Mouse (Mus musculus): ENCODE data around the gene Zfp263.

The Zfp263 gene

GRCm38 (mm10) chr16:3743503-3744185, at the start of gene Zfp263:
TSS of gene Zfp263 (plus strand) at chr16:3744093.
- peak; percentile 93 to 94 for DNase-seq (ENCODE audit: low spot score in 2 of 2)

GRCm38 (mm10) chr16:3699281-3699680, 44.6 kb upstream of the Zfp263 start:
- no peak for DNase-seq (ENCODE audit: low spot score in 2 of 2)

- no peak for DNase-seq (ENCODE audit: low spot score in 2 of 2)
These were observed 43.0 kb upstream of the Zfp263 start for GRCm38 (mm10) chr16:3700893-3701292.

DNA sequence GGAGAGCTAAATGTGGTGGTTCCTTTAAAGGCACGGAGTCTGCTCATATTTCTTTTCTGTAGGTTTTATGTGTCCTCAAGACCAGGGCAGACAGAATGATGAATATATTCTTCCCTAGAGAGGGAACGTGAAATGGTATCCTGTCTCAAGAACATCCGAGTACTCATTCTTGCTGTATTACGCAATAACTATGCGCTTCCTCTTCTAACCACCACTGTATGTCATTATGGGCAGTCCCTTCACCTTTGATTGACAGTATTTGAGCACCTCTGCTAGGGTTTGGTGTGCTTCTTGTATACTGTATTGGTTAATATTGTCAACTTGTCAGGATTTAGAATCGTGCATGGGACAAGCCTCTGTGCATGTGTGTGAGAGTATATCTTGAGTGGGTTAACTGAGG, 37.2 kb upstream of the Zfp263 start:
- no peak for DNase-seq (ENCODE audit: low spot score in 2 of 2)

- DNase-seq (ENCODE audit: low spot score in 2 of 2): no peak
These were observed 29.2 kb upstream of the Zfp263 start for GRCm38 (mm10) chr16:3714731-3715130.

DNA sequence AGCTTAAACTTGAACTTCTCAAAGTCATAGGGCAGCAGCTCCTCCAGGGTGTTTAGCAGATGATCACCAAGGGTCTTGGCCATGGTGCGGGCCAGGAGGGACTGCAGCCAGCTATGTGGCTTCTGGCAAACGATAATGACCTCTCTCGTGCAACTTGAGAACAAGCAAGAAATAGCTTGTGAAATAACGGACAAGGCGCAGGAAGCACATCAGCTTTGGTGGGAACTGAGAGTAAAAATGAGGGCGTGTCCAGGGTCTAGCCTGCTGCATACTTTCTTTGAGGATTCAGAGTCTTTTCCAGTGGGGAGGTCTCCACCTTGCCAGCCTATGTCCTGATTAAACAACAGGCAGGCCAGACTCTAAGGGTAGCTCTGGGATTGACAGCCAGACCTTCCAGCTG, 25.9 kb upstream of the Zfp263 start, which contains the start of gene Mefv:
Gene Mefv (minus strand): TSS at position 118 of the 400 bp plus-strand sequence.
- DNase-seq (ENCODE audit: low spot score in 2 of 2): no peak

GRCm38 (mm10) chr16:3723231-3723630, 20.7 kb upstream of the Zfp263 start:
- DNase-seq (ENCODE audit: low spot score in 2 of 2): no peak

- DNase-seq (ENCODE audit: low spot score in 2 of 2): no peak
These were observed 15.7 kb upstream of the Zfp263 start for GRCm38 (mm10) chr16:3727980-3728720.

- DNase-seq (ENCODE audit: low spot score in 2 of 2): no peak
These were observed 11.3 kb upstream of the Zfp263 start for GRCm38 (mm10) chr16:3732612-3733011.

DNA sequence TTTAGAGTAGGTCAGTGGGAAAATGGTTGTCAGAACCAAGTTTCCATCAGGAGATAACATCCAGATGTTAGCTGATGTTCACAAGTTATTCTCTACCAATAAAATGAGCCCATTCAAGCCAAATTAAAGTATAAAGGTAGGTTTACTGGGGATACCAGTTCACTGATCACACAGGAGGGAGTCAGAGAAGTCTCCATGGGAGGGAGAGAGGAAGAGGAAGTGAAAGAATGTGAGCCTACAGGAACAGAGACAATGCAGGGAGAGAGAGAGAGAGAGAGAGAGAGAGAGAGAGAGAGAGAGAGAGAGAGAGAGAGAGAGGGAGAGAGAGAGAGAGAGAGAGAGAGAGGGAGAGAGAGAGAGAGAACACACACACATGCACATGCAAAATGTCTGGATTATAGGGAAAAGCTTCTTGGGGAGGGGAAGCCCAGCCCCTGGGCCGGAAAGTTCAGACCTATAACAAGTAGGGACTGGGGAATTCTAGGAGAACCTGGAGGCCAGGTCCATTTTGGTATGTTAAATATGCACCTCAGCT, 10.6 kb upstream of the Zfp263 start:
- no peak for DNase-seq (ENCODE audit: low spot score in 2 of 2)

- DNase-seq (ENCODE audit: low spot score in 2 of 2): no peak
These were observed 1.4 kb upstream of the Zfp263 start for GRCm38 (mm10) chr16:3742466-3742865.

GRCm38 (mm10) chr16:3744186-3744700, 350 bp downstream of the Zfp263 start:
- DNase-seq (ENCODE audit: low spot score in 2 of 2): no peak

DNA sequence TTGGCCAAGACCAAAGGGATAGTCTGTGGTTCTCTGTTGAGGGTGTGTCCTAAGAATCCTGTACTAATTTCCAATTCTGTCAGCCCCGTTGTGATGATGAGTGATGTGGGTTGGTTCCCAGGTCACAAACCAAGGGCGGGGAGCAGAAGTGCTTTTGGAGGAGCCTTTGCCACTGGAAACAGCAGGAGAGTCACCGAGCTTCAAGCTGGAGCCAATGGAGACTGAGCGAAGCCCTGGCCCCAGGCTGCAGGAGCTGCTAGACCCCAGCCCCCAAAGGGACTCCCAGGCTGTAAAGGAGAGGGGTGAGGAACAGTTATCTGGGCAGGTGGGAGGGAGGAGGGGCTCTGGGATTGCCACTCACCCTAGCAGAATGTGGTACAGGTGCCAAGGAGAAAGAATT, 1.8 kb downstream of the Zfp263 start:
- DNase-seq (ENCODE audit: low spot score in 2 of 2): no peak

DNA sequence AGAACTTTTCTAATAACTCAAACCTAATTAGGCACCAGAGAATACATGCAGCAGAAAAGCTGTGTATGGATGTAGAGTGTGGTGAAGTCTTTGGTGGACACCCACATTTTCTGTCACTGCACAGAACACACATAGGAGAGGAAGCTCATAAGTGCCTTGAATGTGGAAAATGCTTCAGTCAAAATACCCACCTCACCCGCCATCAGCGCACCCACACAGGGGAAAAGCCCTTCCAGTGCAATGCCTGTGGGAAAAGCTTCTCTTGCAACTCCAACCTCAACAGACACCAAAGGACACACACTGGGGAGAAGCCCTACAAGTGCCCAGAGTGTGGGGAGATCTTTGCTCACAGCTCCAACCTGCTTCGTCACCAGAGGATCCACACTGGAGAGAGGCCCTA, 5.1 kb downstream of the Zfp263 start:
- DNase-seq (ENCODE audit: low spot score in 2 of 2): no peak

- DNase-seq (ENCODE audit: low spot score in 2 of 2): no peak
These were observed 27.7 kb downstream of the Zfp263 start for GRCm38 (mm10) chr16:3771603-3772002.

GRCm38 (mm10) chr16:3776365-3776764, 32.5 kb downstream of the Zfp263 start:
- DNase-seq (ENCODE audit: low spot score in 2 of 2): no peak

GRCm38 (mm10) chr16:3777986-3778385, 34.1 kb downstream of the Zfp263 start:
- no peak for DNase-seq (ENCODE audit: low spot score in 2 of 2)

DNA sequence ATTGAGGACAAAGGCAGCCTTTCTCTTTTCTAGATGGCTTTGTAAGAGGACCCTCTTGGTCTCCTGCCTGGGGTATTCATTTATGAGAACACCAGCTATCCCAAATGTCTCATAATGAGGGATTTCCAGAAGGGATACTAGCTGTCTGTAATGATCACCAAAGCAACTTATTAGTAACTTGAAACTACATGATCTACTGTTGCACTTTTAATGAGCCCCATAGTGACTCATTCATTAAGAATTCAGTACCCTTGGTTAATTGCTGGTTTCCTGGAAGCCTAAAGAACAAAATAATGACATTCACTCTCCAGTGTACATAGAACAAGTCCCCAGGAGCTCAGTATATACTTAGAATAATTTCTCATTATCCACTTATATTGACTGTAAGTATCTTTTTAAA, 37.3 kb downstream of the Zfp263 start:
- DNase-seq (ENCODE audit: low spot score in 2 of 2): no peak

DNA sequence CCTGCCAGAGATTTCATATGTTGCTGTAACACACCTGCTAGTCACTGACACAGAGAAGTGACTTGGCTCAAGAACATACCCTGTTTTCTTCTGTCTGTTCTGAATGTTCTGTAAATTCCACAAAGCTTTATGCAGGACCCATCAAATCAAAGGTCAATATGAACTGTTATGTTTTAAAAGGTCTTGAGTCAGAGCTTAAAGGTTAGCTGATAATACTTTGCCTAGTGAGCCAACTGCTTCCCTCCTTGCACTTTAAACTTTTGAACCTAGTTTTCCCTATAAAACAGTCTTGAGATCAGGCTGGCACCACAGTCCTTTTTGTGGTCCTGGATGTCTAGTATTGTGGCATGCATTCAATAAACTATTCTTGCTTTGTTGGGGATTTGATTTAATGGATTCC, 44.5 kb downstream of the Zfp263 start:
- no peak for DNase-seq (ENCODE audit: low spot score in 2 of 2)

All from frontal cortex, postnatal 10 days (tissue).